In genomic region chr10:93335828-93336461, GRCm38 (mm10) we compare ENCODE assay signal across 8 mouse cellular contexts. TPM values are rescaled to one million over a fixed set of nuclear protein-coding genes. Genes with fewer than 3 reads are reported as not detected.
DNase-seq lines count a peak whose midpoint lies in the region; ATAC-seq and TF ChIP-seq lines count a peak whose summit lies in the region.
"Had no signal": no experiment of that assay in that cellular context is flagged by ENCODE, and none has a peak within 500 bp of the region (broad histone marks: within the 10 kb centered on the region; RNA-seq: fewer than 3 reads in every experiment).

No protein-coding gene starts in this region.

- ATAC-seq in intestine, postnatal 0 days = peak; percentile 43; the same call in 1 of the 2 replicates
- peak; percentile 80; the same call in 1 of the 2 replicates for ATAC-seq in stomach, embryonic 16.5 days (ENCODE audit: insufficient read depth, low FRiP score)
- ATAC-seq in forebrain, embryonic 13.5 days = no peak

- no peaks in the 10 kb centered on the region for H3K4me1 ChIP-seq in intestine, postnatal 0 days (replicated peaks; ENCODE audit: control insufficient read depth, insufficient read depth, low read length)
- peaks cover 10% of the 10 kb centered on the region for H3K4me1 ChIP-seq in lung, adult 2 months (ENCODE audit: control insufficient read depth, insufficient read depth, low read length)
- no peaks in the 10 kb centered on the region for H3K4me1 ChIP-seq in stomach, embryonic 16.5 days (ENCODE audit: control insufficient read depth, insufficient read depth, low read length)
- no peaks in the 10 kb centered on the region for H3K4me1 ChIP-seq in forebrain, embryonic 13.5 days
- H3K4me1 ChIP-seq: embryonic facial prominence, embryonic 12.5 days had no signal

- H3K36me3 ChIP-seq in intestine, postnatal 0 days (ENCODE audit: control insufficient read depth, insufficient read depth) = no peaks in the 10 kb centered on the region
- no peaks in the 10 kb centered on the region for H3K36me3 ChIP-seq in stomach, embryonic 16.5 days (ENCODE audit: control insufficient read depth, insufficient read depth, low read length)
- H3K36me3 ChIP-seq in forebrain, embryonic 13.5 days (ENCODE audit: poor library complexity, severe bottlenecking) = no peaks in the 10 kb centered on the region
- H3K36me3 ChIP-seq: embryonic facial prominence, embryonic 12.5 days had no signal

- TF ChIP-seq POLR2A in lung, adult 2 months (IDR thresholded peaks at IDR 0.05; ENCODE audit: borderline replicate concordance, extremely low read depth, low read depth, low read length) = 0 out of 2 replicates have a peak, but pooled peaks have one; percentile 9

- H3K9ac ChIP-seq in intestine, postnatal 0 days (ENCODE audit: low read depth, low read length) = no peak overlapping the region
- no peak overlapping the region for H3K9ac ChIP-seq in stomach, embryonic 16.5 days (ENCODE audit: low read length)
- H3K9ac ChIP-seq in forebrain, embryonic 13.5 days = no peak overlapping the region
- H3K9ac ChIP-seq: embryonic facial prominence, embryonic 12.5 days had no signal

- H3K4me3 ChIP-seq in gastrocnemius, adult 2 months = no peak overlapping the region
- no peak overlapping the region for H3K4me3 ChIP-seq in intestine, postnatal 0 days (ENCODE audit: low read depth, low read length)
- H3K4me3 ChIP-seq in lung, adult 2 months (replicated peaks; ENCODE audit: extremely low read depth, low read depth, low read length) = no peak overlapping the region
- H3K4me3 ChIP-seq in stomach, embryonic 16.5 days (replicated peaks; ENCODE audit: low read length) = no peak overlapping the region
- H3K4me3 ChIP-seq in forebrain, embryonic 13.5 days = no peak overlapping the region
- H3K4me3 ChIP-seq: embryonic facial prominence, embryonic 12.5 days had no signal

- H3K27me3 ChIP-seq in intestine, postnatal 0 days (replicated peaks; ENCODE audit: control insufficient read depth, insufficient read depth, low read length) = no peaks in the 10 kb centered on the region
- H3K27me3 ChIP-seq in stomach, embryonic 16.5 days (ENCODE audit: control insufficient read depth, insufficient read depth, low read length) = no peaks in the 10 kb centered on the region
- no peaks in the 10 kb centered on the region for H3K27me3 ChIP-seq in forebrain, embryonic 13.5 days
- H3K27me3 ChIP-seq: embryonic facial prominence, embryonic 12.5 days had no signal

- no peak overlapping the region for H3K4me2 ChIP-seq in intestine, postnatal 0 days (replicated peaks; ENCODE audit: low read depth)
- no peak overlapping the region for H3K4me2 ChIP-seq in stomach, embryonic 16.5 days (ENCODE audit: low read depth, low read length)
- H3K4me2 ChIP-seq in forebrain, embryonic 13.5 days = no peak overlapping the region
- H3K4me2 ChIP-seq: embryonic facial prominence, embryonic 12.5 days had no signal

- whole genome bisulfite sequencing in intestine, postnatal 0 days = 69% methylated on average over 16 of the region's 16 CpGs
- 38% methylated on average over 16 of the region's 16 CpGs for WGBS in lung, adult 2 months
- WGBS in stomach, embryonic 16.5 days = 55% methylated on average over 16 of the region's 16 CpGs
- WGBS in forebrain, embryonic 13.5 days = 86% methylated on average over 16 of the region's 16 CpGs

- peak overlapping the region; percentile 86 for H3K27ac ChIP-seq in gastrocnemius, adult 2 months
- no peak overlapping the region for H3K27ac ChIP-seq in intestine, postnatal 0 days (ENCODE audit: low read depth, low read length)
- H3K27ac ChIP-seq in stomach, embryonic 16.5 days (ENCODE audit: low read length) = peak overlapping the region; percentile 49; the same call in 1 of the 2 replicates
- no peak overlapping the region for H3K27ac ChIP-seq in forebrain, embryonic 13.5 days

- peak; percentile 63 for DNase-seq in adrenal gland, adult 2 months
- DNase-seq in gastrocnemius, adult 2 months = peak; percentile 59
- DNase-seq in lung, adult 2 months = peak; percentile 47
- DNase-seq in cerebellum, postnatal 14 days = no peak

- intact Hi-C loops in gastrocnemius, adult 2 months (cut with DNase I) = loop anchor here (1.0 to 5.0 kb wide), 3 partner anchors 40 to 81 kb away; no protein-coding TSS in a partner anchor

- no peaks in the 10 kb centered on the region for H3K9me3 ChIP-seq in intestine, postnatal 0 days (ENCODE audit: control insufficient read depth)
- H3K9me3 ChIP-seq in stomach, embryonic 16.5 days (replicated peaks; ENCODE audit: control insufficient read depth, low read length) = peaks cover 8% of the 10 kb centered on the region; the same call in 1 of the 2 replicates
- H3K9me3 ChIP-seq in forebrain, embryonic 13.5 days (replicated peaks) = no peaks in the 10 kb centered on the region
- H3K9me3 ChIP-seq: embryonic facial prominence, embryonic 12.5 days had no signal

- TF ChIP-seq CTCF in gastrocnemius, adult 2 months (IDR thresholded peaks at IDR 0.05) = no peak
- TF ChIP-seq CTCF in intestine, postnatal 0 days (IDR thresholded peaks at IDR 0.05; ENCODE audit: low read depth) = no peak
- TF ChIP-seq CTCF in lung, adult 2 months (IDR thresholded peaks at IDR 0.05; ENCODE audit: insufficient read depth, low read length) = no peak

RNA-seq across cellular contexts. Expression of gene Elk3, which starts 25.0 kb away (rescaled TPM):
- total RNA-seq in adrenal gland, adult 2 months (2021) = 10 to 100 TPM; 31.1 to 51.5 TPM
- polyA plus RNA-seq in adrenal gland, adult 2 months (2012; rRNA removed) = 54.3 and 59.5 TPM in 2 replicates
- 10 to 100 TPM; 11.7 to 14.2 TPM for total RNA-seq in gastrocnemius, adult 2 months (2021)
- 14.2 and 16.4 TPM in 2 replicates for polyA plus RNA-seq in intestine, postnatal 0 days (2015; fragmentation: Nextera tagmentation; extraction: Ambion mirVana)
- polyA plus RNA-seq in lung, adult 2 months (2012; rRNA removed) = 76.0 and 99.4 TPM in 2 replicates
- polyA plus RNA-seq in stomach, embryonic 16.5 days (2015; fragmentation: Nextera tagmentation; extraction: Ambion mirVana) = 19.1 and 23.6 TPM in 2 replicates
- 7.2 and 8.2 TPM in 2 replicates for polyA plus RNA-seq in forebrain, embryonic 13.5 days (2015; fragmentation: Nextera tagmentation; extraction: Ambion mirVana)

Comparison
In these comparisons a context has a peak if more than half of its experiments do, and no peak if none do; other contexts are left out.
1. DNase-seq: peak in adrenal gland, adult 2 months (single experiment), gastrocnemius, adult 2 months (single experiment) and lung, adult 2 months (single experiment); none in cerebellum, postnatal 14 days (0 of 2).
2. H3K27ac ChIP-seq: peak in gastrocnemius, adult 2 months (single experiment) and stomach, embryonic 16.5 days (single experiment); none in intestine, postnatal 0 days (single experiment) and forebrain, embryonic 13.5 days (single experiment).